Mouse (Mus musculus) kidney, embryonic 14.5 days (tissue): ENCODE results near the gene Kif24. TPM values are rescaled to one million over a fixed set of nuclear protein-coding genes. Genes with fewer than 3 reads are reported as not detected.

ENCODE experiments used
- ATAC-seq: fragments of 200-750 bp; cut with Nextera tagmentation; 2 replicates; pipeline ENCODE4 v1.8.0; 2017; ENCODE audit warnings: moderate number of reproducible peaks, mild to moderate bottlenecking, moderate TSS enrichment, moderate library complexity; ENCODE audit not compliant: low FRiP score, low TSS enrichment
- H3K27ac ChIP-seq: fragments of 300-500 bp; sonication (generic); 2 replicates; pipeline ENCODE4 v1.5.1; 2014; ENCODE audit warnings: low read depth, mild to moderate bottlenecking, low read length, moderate library complexity, mixed read lengths
- H3K27me3 ChIP-seq: fragments of 300-500 bp; sonication (generic); 2 replicates; pipeline ENCODE4 v1.6.1; 2014; ENCODE audit warnings: mild to moderate bottlenecking, low read length; ENCODE audit not compliant: control insufficient read depth, insufficient read depth
- H3K36me3 ChIP-seq: fragments of 300-500 bp; sonication (generic); 2 replicates; pipeline ENCODE4 v1.6.1; 2014; ENCODE audit warnings: low read length, mixed read lengths; ENCODE audit not compliant: control insufficient read depth, insufficient read depth
- H3K4me1 ChIP-seq: fragments of 300-500 bp; sonication (generic); 2 replicates; pipeline ENCODE4 v1.6.1; 2014; ENCODE audit warnings: low read length, mixed read lengths; ENCODE audit not compliant: control insufficient read depth, insufficient read depth
- H3K4me2 ChIP-seq: fragments of 300-500 bp; sonication (generic); replicated peaks from 2 replicates; pipeline ENCODE4 v1.6.1; 2014; ENCODE audit warnings: low read depth, mild to moderate bottlenecking, low read length
- H3K4me3 ChIP-seq: fragments of 300-500 bp; sonication (generic); 2 replicates; pipeline ENCODE4 v1.5.1; 2014; ENCODE audit warnings: mild to moderate bottlenecking, low read length
- H3K9ac ChIP-seq: fragments of 300-500 bp; sonication (generic); 2 replicates; pipeline ENCODE4 v1.6.1; 2014; ENCODE audit warnings: low read depth, mild to moderate bottlenecking, low read length, moderate library complexity
- H3K9me3 ChIP-seq: fragments of 300-500 bp; sonication (generic); 2 replicates; pipeline ENCODE4 v1.6.1; 2016; ENCODE audit warnings: low read length; ENCODE audit not compliant: control insufficient read depth
- WGBS: fragments of 180-500 bp; shearing (Covaris S2); extraction: QIAGEN DNeasy Blood & Tissue Kit; methylation state at CpG from one replicate; pipeline ENCODE4 v1.1.7; 2014; 5-methylcytosine and 5-hydroxymethylcytosine counted together
- polyA plus RNA-seq: library from polyadenylated mRNA; unstranded; fragments of >200 nt; fragmentation: Nextera tagmentation; extraction: Ambion mirVana; gene quantifications from 2 replicates; pipeline ENCODE4 v1.2.1, GENCODE M21; 2014

Gene Kif24
- polyA plus RNA-seq, 1 experiment from 2014 or later = 8.5 TPM

GRCm38 (mm10) chr4:41478751-41479455, 14.2 kb upstream of the Kif24 start:
- WGBS = 74% methylated on average over 4 of the region's 4 CpGs
- Histone ChIP-seq H3K4me3 (no peak overlapping the region), H3K4me1 (peaks cover 9% of the 10 kb centered on the region; the same call in 1 of the 2 replicates), H3K36me3 (peaks cover 13% of the 10 kb centered on the region), H3K9ac (no peak overlapping the region), H3K27me3 (no peaks in the 10 kb centered on the region), H3K27ac (no peak overlapping the region), H3K9me3 (no peaks in the 10 kb centered on the region), H3K4me2 (no peak overlapping the region)
- ATAC-seq = no peak

GRCm38 (mm10) chr4:41477648-41478160, 13.0 kb upstream of the Kif24 start:
- no peaks in the 10 kb centered on the region for H3K9me3 ChIP-seq
- H3K27ac ChIP-seq = no peak overlapping the region
- peaks cover 13% of the 10 kb centered on the region for H3K36me3 ChIP-seq
- no peak overlapping the region for H3K4me3 ChIP-seq
- ATAC-seq = no peak
- WGBS = 75% methylated on average over 9 of the region's 9 CpGs
- H3K27me3 ChIP-seq = no peaks in the 10 kb centered on the region
- H3K4me2 ChIP-seq = no peak overlapping the region
- H3K9ac ChIP-seq = no peak overlapping the region
- H3K4me1 ChIP-seq = peaks cover 9% of the 10 kb centered on the region; the same call in 1 of the 2 replicates

- Histone ChIP-seq H3K4me1 (no peaks in the 10 kb centered on the region), H3K27ac (no peak overlapping the region), H3K9me3 (no peaks in the 10 kb centered on the region), H3K4me2 (no peak overlapping the region), H3K27me3 (no peaks in the 10 kb centered on the region), H3K36me3 (no peaks in the 10 kb centered on the region), H3K9ac (no peak overlapping the region), H3K4me3 (no peak overlapping the region)
- no peak for ATAC-seq
- WGBS = 100% methylated on average over 1 of the region's 1 CpGs
Measured at GRCm38 (mm10) chr4:41471384-41471689, 6.7 kb upstream of the Kif24 start.

- Histone ChIP-seq H3K4me3 (no peak overlapping the region), H3K9me3 (no peaks in the 10 kb centered on the region), H3K4me2 (no peak overlapping the region), H3K27ac (no peak overlapping the region), H3K36me3 (no peaks in the 10 kb centered on the region), H3K27me3 (no peaks in the 10 kb centered on the region), H3K9ac (no peak overlapping the region), H3K4me1 (no peaks in the 10 kb centered on the region)
- 56% methylated on average over 5 of the region's 5 CpGs for WGBS
- ATAC-seq = no peak
Measured at GRCm38 (mm10) chr4:41470684-41471383, 6.1 kb upstream of the Kif24 start.

- WGBS = 67% methylated on average over 7 of the region's 7 CpGs
- no peaks in the 10 kb centered on the region for H3K36me3 ChIP-seq
- no peak for ATAC-seq
- H3K27ac ChIP-seq = no peak overlapping the region
- H3K27me3 ChIP-seq = no peaks in the 10 kb centered on the region
- no peak overlapping the region for H3K9ac ChIP-seq
- H3K4me2 ChIP-seq = no peak overlapping the region
- H3K9me3 ChIP-seq = no peaks in the 10 kb centered on the region
- no peak overlapping the region for H3K4me3 ChIP-seq
- H3K4me1 ChIP-seq = no peaks in the 10 kb centered on the region
Measured at GRCm38 (mm10) chr4:41470051-41470683, 5.5 kb upstream of the Kif24 start.

- H3K4me3 ChIP-seq = no peak overlapping the region
- H3K4me1 ChIP-seq = no peaks in the 10 kb centered on the region
- H3K27me3 ChIP-seq = no peaks in the 10 kb centered on the region
- 72% methylated on average over 10 of the region's 10 CpGs for whole genome bisulfite sequencing
- H3K27ac ChIP-seq = no peak overlapping the region
- no peak overlapping the region for H3K4me2 ChIP-seq
- no peaks in the 10 kb centered on the region for H3K9me3 ChIP-seq
- H3K9ac ChIP-seq = no peak overlapping the region
- ATAC-seq = no peak
- no peaks in the 10 kb centered on the region for H3K36me3 ChIP-seq
Measured at GRCm38 (mm10) chr4:41469199-41469598, 4.5 kb upstream of the Kif24 start.

- WGBS = 61% methylated on average over 17 of the region's 17 CpGs
- Histone ChIP-seq H3K9me3 (no peaks in the 10 kb centered on the region), H3K27ac (no peak overlapping the region), H3K4me1 (peaks cover 6% of the 10 kb centered on the region; the same call in 1 of the 2 replicates), H3K4me3 (no peak overlapping the region), H3K36me3 (no peaks in the 10 kb centered on the region), H3K27me3 (no peaks in the 10 kb centered on the region), H3K4me2 (no peak overlapping the region), H3K9ac (no peak overlapping the region)
- no peak for ATAC-seq
Measured at GRCm38 (mm10) chr4:41468396-41469080, 3.9 kb upstream of the Kif24 start.

- peak overlapping the region; percentile 52 for H3K4me2 ChIP-seq
- H3K9ac ChIP-seq = peak overlapping the region; percentile 79
- 6% methylated on average over 17 of the region's 17 CpGs for WGBS
- H3K36me3 ChIP-seq = no peaks in the 10 kb centered on the region
- H3K4me3 ChIP-seq = peak overlapping the region; percentile 65
- ATAC-seq = peak; percentile 22
- H3K9me3 ChIP-seq = no peaks in the 10 kb centered on the region
- peak overlapping the region; percentile 42; the same call in 1 of the 2 replicates for H3K27ac ChIP-seq
- no peaks in the 10 kb centered on the region for H3K27me3 ChIP-seq
- peaks cover 11% of the 10 kb centered on the region; the same call in 1 of the 2 replicates for H3K4me1 ChIP-seq
Measured at GRCm38 (mm10) chr4:41465287-41465665, 589 bp upstream of the Kif24 start.
